Mouse (Mus musculus) v-Abl transformed pro-B cells (cell line): Measurements from ENCODE around the gene Cers1.

Source experiments
- in situ Hi-C, 2 experiments: fragments of 400-800 bp; cut with MboI; formaldehyde crosslinking; loops; one replicate each; pipeline ENCODE4 v1.15.1; 2025; ENCODE audit not compliant: unreplicated experiment in 2 of 2

The Cers1 gene

DNA sequence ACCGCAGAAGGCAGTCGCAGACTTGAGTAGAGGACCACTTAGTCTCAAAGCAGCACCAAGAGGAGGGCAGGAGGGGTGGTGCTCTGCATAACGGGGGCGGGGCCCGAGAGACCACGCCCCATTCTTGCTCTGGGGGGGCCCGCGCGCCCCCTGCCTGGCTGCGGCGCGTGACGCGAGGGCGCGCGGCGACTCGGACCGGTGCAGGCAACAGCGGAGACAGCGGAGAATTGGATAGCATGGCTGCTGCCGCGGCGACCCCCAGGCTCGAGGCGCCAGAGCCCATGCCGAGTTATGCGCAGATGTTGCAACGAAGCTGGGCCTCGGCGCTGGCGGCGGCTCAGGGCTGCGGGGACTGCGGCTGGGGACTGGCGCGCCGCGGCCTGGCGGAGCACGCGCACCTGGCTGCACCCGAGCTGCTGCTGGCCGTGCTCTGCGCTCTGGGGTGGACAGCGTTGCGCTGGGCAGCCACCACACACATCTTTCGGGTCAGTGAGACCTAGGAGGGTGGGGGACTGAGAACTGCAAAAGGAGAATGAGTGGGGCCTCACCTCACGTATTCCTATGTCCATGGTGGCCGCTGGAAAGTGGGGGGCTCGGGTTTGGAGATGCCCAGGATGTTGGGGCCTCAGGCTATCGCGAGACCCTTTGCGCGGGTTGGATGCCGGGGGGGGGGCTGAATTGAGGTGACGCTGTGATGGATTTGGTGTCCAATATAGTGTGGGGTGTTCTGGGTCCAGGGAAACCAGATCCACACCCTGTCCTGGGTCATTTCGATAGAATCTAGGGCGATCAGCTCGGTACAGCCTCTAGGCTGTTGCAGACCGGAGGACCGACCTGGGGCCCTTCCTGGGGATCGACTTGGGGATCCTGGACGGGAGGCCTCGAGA lies at the start of gene Cers1:
TSS of gene Cers1 (plus strand) at position 152 of the 887 bp plus-strand sequence.
- in situ Hi-C loops, result no loop called here

GRCm38 (mm10) chr8:70267674-70268073 lies 47.9 kb upstream of the Cers1 start:
- in situ Hi-C loops, result no loop called here

DNA sequence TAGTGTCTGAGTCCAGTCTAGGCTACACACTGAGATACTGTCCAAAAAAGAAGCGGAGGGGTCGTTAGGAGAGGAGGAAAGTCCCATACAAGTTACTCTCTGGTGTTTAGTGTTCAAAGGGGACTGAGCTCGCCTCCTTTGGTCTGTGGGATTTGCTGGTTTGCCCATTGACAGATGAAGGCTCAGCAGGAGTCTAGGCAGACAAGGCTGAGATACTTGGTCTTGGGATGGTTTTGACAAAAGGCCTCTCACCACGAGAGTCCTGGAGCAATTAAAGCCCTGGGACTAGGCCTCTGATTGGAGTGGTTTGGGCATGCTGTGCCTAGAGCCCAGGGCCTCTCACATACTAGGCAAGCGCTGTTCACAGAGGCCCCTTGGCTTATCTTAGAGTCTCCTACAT lies 47.3 kb upstream of the Cers1 start:
- in situ Hi-C loops, result no loop called here

DNA sequence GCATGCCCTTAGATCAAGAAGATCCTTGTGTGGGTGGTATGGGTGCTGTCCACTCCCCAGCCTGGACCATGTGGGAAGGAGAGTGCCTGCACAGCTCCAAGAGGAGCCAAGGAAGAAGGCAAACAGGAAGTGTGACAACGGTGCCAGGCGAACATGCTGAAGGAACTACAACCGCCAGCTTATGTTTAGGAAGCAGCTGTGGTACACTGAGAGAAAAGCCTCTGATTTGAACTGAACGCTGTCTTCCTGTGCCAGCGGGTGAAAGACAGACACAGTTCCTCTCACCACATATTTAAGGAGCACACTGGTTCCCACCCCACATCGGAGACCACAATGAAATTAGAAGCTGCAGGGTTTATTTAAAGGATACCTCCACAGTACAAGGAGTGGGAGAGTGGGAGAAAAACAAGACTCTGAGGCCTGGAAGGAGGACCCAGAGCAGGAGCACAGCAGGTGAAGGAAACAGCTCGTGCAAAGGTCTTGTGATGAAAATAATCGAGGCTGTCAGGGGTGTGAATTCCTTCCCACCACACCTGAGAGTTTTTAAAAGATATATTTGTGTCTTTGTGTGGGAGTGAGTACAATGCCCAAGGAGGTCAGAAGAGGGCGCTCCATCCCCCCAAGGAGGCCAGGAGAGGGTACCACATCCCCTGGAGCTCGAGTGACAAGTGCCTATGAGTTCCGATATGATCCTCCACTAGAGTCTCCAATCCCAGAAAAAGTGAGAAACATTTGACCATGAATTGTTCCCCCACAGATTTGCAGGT lies 46.6 kb upstream of the Cers1 start:
- in situ Hi-C loops, result no loop called here

GRCm38 (mm10) chr8:70272949-70273348 lies 42.6 kb upstream of the Cers1 start:
- in situ Hi-C loops, result no loop called here

GRCm38 (mm10) chr8:70274350-70274749 lies 41.2 kb upstream of the Cers1 start:
- in situ Hi-C loops, result no loop called here

DNA sequence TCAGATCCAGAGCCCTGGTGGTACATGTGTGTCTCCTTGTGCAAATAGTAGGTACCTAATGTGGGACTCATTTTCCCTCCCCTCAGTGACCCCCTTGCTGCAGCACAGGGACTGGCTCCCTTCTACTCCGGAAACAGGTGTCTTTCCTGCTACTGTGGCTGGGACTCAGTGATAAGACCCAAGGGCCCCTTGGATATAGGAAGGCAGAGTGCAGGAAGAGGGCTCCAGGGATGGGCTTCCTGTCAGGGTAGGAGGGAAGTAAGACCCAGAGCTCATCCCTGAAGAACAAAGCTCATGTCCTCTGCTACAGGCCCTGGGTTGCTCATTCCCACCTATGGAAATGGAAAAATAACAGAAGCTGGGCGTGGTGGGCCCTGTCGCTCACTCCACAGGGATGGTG lies 39.1 kb upstream of the Cers1 start:
- in situ Hi-C loops, result no loop called here

GRCm38 (mm10) chr8:70278175-70278574 lies 37.4 kb upstream of the Cers1 start:
- in situ Hi-C loops, result no loop called here

GRCm38 (mm10) chr8:70279266-70279665 lies 36.3 kb upstream of the Cers1 start:
- in situ Hi-C loops, result no loop called here

DNA sequence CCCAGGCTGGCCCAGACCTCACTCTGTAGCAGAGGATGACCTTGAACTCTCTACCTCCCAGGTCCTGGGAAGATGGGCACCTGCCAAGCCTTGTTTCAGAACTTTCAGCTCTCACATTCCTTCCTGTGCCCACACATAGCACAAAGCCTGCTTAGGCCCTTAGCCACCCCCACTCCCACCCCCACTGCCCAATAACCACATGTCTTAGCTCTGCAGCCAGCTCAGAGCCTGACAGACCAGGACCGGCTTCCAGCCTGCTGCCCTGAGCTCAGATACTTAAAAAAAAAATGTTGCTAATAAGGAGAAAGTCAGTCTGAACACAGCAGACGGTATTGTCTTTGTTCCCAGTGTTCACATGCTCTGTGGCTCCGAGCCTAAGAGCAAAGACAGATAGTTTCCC lies 34.6 kb upstream of the Cers1 start:
- in situ Hi-C loops, result no loop called here

DNA sequence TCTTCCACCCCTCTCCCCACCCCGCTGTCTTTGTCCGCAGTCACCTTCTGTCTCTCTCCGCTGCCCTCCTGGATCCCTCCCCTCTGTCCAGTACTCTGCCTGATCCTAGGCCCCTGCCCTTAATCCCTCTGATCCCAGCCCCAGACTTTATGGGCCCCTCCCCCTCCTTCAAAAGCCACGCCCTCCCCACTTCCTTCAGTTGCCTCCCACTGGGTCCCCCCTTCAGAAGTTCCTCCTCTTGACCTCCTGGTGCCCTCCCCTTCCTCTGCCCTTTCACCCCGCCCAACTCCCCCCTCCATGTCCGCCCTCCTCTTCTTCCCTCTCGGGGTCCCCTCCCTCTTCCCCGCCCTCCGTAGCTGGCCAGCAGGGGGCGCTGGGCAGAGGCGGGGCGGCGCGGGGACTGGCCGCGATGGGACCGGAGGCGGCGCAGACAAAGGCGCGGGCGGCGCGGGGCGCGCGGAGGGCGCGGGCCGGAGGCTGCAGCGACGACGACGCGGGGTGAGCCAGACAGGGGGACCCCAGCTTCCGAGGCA lies 32.9 kb upstream of the Cers1 start, which contains the start of gene Homer3:
TSS of gene Homer3 (plus strand) at position 225 of the 533 bp plus-strand sequence.
- in situ Hi-C loops, result no loop called here

- in situ Hi-C loops, result no loop called here
Observed at GRCm38 (mm10) chr8:70283136-70284077, 32.2 kb upstream of the Cers1 start.

- in situ Hi-C loops, result no loop called here
Observed at GRCm38 (mm10) chr8:70284421-70284820, 31.2 kb upstream of the Cers1 start.

GRCm38 (mm10) chr8:70285304-70285703 lies 30.3 kb upstream of the Cers1 start:
- in situ Hi-C loops, result no loop called here

GRCm38 (mm10) chr8:70286737-70287136 lies 28.8 kb upstream of the Cers1 start:
- in situ Hi-C loops, result no loop called here

GRCm38 (mm10) chr8:70293988-70294405 lies 21.6 kb upstream of the Cers1 start:
- in situ Hi-C loops, result no loop called here

DNA sequence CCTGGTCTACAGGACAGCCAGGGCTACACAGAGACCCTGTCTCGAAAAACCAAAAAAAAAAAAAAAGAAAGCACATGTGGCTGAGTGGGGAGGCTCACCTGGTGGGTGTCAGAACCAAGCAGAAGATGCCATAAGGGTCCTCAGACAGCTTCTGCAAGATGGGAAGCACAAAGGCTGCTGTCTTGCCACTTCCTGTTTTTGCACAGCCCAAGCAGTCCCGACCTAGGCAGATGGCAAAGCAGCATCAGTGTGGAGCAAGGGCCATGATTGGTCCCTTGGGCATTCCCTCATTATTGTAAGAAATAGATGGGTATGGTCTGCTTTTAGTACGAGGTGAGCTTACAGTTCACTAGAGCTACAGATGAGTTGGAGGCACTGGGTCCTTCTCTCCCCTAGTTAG lies 14.7 kb upstream of the Cers1 start:
- in situ Hi-C loops, result no loop called here

DNA sequence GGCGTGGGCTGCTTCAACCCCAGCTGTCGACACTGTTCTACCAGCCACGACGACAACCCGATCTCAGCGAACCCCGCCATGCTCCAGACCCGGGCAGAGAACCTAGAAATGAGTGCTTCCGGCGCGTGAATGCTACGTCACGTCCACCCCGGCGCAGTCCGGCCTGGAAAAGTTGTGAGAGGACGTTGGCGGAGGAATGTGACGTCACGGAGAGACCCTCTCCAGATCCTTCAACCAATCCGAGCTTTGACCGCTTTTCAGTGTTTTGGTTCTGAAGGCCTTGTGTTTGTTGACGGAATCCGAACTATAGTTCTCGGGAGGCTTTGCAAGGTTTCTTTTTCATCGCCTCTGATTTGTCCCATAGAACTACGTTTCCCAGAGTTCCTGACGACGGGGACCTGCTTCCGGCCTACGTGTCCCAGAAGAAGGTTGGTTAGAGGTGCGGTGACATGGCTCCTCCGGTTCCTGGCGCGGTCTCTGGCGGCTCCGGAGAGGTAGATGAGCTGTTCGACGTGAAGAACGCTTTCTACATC lies 13.2 kb upstream of the Cers1 start, which contains the start of the genes Ddx49 and Cope:
TSS of gene Ddx49 (minus strand) at position 132 of the 533 bp plus-strand sequence.
TSS of gene Cope (plus strand) at position 161 of the 533 bp plus-strand sequence.
- in situ Hi-C loops, result no loop called here

DNA sequence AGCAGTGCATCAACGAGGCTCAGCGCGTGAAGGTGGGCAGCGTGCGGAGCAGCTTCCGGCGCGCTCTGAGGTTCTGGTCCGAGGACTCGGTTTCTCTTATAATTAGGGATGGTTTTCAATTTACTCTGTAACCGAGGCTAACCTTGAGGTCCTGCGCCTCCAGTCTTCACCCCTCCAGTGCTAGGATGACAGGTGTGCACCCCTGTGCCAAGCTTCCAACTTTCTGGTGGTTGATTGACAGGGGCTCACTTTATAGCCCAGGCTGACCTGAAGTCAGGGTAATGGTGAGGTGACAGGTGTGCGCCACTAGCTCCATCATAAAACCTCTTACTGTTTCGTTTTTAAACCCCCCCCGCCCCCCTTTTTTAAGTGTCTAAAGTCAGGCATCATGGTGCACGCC lies 12.7 kb upstream of the Cers1 start:
- in situ Hi-C loops, result no loop called here

DNA sequence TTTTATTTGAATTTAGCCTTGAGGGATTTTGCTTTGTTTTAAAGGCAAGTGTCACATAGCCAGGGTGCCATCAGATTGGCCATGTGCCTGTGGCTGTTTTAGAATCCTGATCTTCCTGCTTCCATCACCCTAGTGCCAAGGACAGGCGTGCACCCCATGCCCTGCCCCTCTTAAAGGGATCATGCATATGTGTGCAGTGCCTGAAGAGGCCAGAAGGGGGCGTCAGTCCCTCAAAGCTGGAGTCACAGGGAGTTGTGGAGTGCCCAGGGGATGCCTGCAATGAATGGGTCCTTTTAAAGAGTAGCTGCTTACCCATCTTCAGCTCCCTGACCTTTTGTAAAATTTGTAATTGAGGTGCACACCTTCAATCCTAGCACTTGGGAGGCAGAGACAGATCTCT lies 6.3 kb upstream of the Cers1 start:
- in situ Hi-C loops, result loop anchor here in 1 of 2 experiments (5.0 kb wide), 1 partner anchor 33 kb away; no protein-coding TSS in a partner anchor
